ENCODE assay signal across 28 mouse cellular contexts in genomic region chr2:120312276-120312825, GRCm38 (mm10). TPM values are rescaled to one million over a fixed set of nuclear protein-coding genes. Genes with fewer than 3 reads are reported as not detected.
DNase-seq lines count a peak whose midpoint lies in the region; ATAC-seq and TF ChIP-seq lines count a peak whose summit lies in the region.
"Had no signal": no experiment of that assay in that cellular context is flagged by ENCODE, and none has a peak within 500 bp of the region (broad histone marks: within the 10 kb centered on the region; RNA-seq: fewer than 3 reads in every experiment).

No protein-coding gene starts in this region.

- no peak for ATAC-seq in liver, postnatal 0 days
- ATAC-seq: CD4-positive, CD25-positive, alpha-beta regulatory T cell, adult 4 months; forebrain, embryonic 15.5 days had no signal

- H3K4me1 ChIP-seq in liver, adult 2 months (ENCODE audit: control insufficient read depth, insufficient read depth, low read length) = no peaks in the 10 kb centered on the region
- no peaks in the 10 kb centered on the region for H3K4me1 ChIP-seq in liver, postnatal 0 days (ENCODE audit: insufficient read depth)
- H3K4me1 ChIP-seq: embryonic facial prominence, embryonic 15.5 days; forebrain, embryonic 15.5 days; heart, embryonic 15.5 days; hindbrain, embryonic 13.5 days had no signal

- 43% methylated on average over 7 of the region's 7 CpGs for WGBS in liver, adult 2 months
- WGBS in liver, postnatal 0 days (ENCODE audit: insufficient replicate concordance) = 87% methylated on average over 7 of the region's 7 CpGs

- TF ChIP-seq CTCF in liver, adult 2 months (IDR thresholded peaks at IDR 0.05; ENCODE audit: low read depth, low read length) = no peak
- no peak for TF ChIP-seq CTCF in liver, postnatal 0 days (IDR thresholded peaks at IDR 0.05; ENCODE audit: low read depth)
- TF ChIP-seq CTCF in layer of hippocampus, adult 2 months (conservative IDR thresholded peaks at IDR 0.05) = no peak

- no peak overlapping the region for H3K27ac ChIP-seq in liver, adult 2 months (replicated peaks; ENCODE audit: insufficient read depth, low read depth, low read length)
- no peak overlapping the region for H3K27ac ChIP-seq in liver, postnatal 0 days (ENCODE audit: low read depth)
- H3K27ac ChIP-seq in layer of hippocampus, adult 2 months = no peak overlapping the region
- H3K27ac ChIP-seq: embryonic facial prominence, embryonic 15.5 days; forebrain, embryonic 15.5 days; heart, embryonic 10.5 days; heart, embryonic 15.5 days; hindbrain, embryonic 13.5 days had no signal

- H3K9me3 ChIP-seq in liver, postnatal 0 days (ENCODE audit: low read length) = no peaks in the 10 kb centered on the region
- H3K9me3 ChIP-seq: embryonic facial prominence, embryonic 15.5 days; forebrain, embryonic 15.5 days; G1E; heart, embryonic 10.5 days; heart, embryonic 15.5 days; hindbrain, embryonic 13.5 days had no signal

- peaks cover 8% of the 10 kb centered on the region; the same call in 1 of the 2 replicates for H3K36me3 ChIP-seq in liver, adult 2 months (ENCODE audit: control insufficient read depth, insufficient read depth, low read length)
- H3K36me3 ChIP-seq in liver, postnatal 0 days (replicated peaks; ENCODE audit: insufficient read depth, low read length) = peaks cover 7% of the 10 kb centered on the region

- no peak for TF ChIP-seq EP300 in liver, postnatal 0 days (IDR thresholded peaks at IDR 0.05; ENCODE audit: low read depth)

- H3K9ac ChIP-seq in liver, adult 2 months (ENCODE audit: low read depth, low read length) = no peak overlapping the region
- H3K9ac ChIP-seq in liver, postnatal 0 days (replicated peaks) = no peak overlapping the region
- H3K9ac ChIP-seq: embryonic facial prominence, embryonic 15.5 days; forebrain, embryonic 15.5 days; heart, embryonic 15.5 days; hindbrain, embryonic 13.5 days had no signal

- no peaks in the 10 kb centered on the region for H3K79me2 ChIP-seq in liver, adult 2 months (ENCODE audit: control insufficient read depth, insufficient read depth, low read length)

- H3K4me3 ChIP-seq in liver, adult 2 months (ENCODE audit: insufficient read depth, low read depth, low read length) = no peak overlapping the region
- H3K4me3 ChIP-seq in liver, postnatal 0 days (ENCODE audit: low read depth, low read length) = no peak overlapping the region
- no peak overlapping the region for H3K4me3 ChIP-seq in layer of hippocampus, adult 2 months
- H3K4me3 ChIP-seq: embryonic facial prominence, embryonic 15.5 days; erythroblast, embryonic 14.5 days; forebrain, embryonic 15.5 days; heart, embryonic 10.5 days; heart, embryonic 15.5 days; hindbrain, embryonic 13.5 days had no signal

- DNase-seq in liver, adult 2 months (ENCODE audit: extremely low read depth, low read depth, low spot score) = peak; percentile 81
- no peak for DNase-seq in liver, postnatal 0 days
- DNase-seq in urinary bladder, postnatal 14 days (ENCODE audit: low spot score) = peak; percentile 18
- DNase-seq in urinary bladder, postnatal 10 days (ENCODE audit: low spot score) = no peak
- peak; percentile 62 for DNase-seq in lung, postnatal 36 days
- DNase-seq in urinary bladder, postnatal 36 days (ENCODE audit: low spot score in 2 of 2) = no peak
- no peak for DNase-seq in layer of hippocampus, adult 2 months (ENCODE audit: low spot score in 2 of 2)
- DNase-seq: adrenal gland, adult 8-10 months; adrenal gland, postnatal 36 days; B cell, adult 2 months; cerebellum, adult 2 months; cerebellum, postnatal 10 days; embryo, embryonic 11 days; gastrocnemius, postnatal 36 days; heart, adult 18-20 months; heart, postnatal 14 days had no signal

- no peak for TF ChIP-seq POLR2A in liver, adult 2 months (IDR thresholded peaks at IDR 0.05; ENCODE audit: extremely low read depth, insufficient read depth, low read length)

- H3K27me3 ChIP-seq in liver, adult 2 months (ENCODE audit: control insufficient read depth, insufficient read depth, low read length) = no peaks in the 10 kb centered on the region
- no peaks in the 10 kb centered on the region for H3K27me3 ChIP-seq in liver, postnatal 0 days (ENCODE audit: insufficient read depth, low read length)
- H3K27me3 ChIP-seq: embryonic facial prominence, embryonic 15.5 days; forebrain, embryonic 15.5 days; heart, embryonic 15.5 days; hindbrain, embryonic 13.5 days had no signal

- no peak overlapping the region for H3K4me2 ChIP-seq in liver, postnatal 0 days (ENCODE audit: low read depth, low read length)
- H3K4me2 ChIP-seq: embryonic facial prominence, embryonic 15.5 days; forebrain, embryonic 15.5 days; heart, embryonic 15.5 days; hindbrain, embryonic 13.5 days had no signal

RNA-seq across cellular contexts. Expression of gene Pla2g4f, which starts 1.6 kb away (rescaled TPM):
- 0.09 TPM in 1 of 2 replicates, not detected in the other for total RNA-seq in liver, adult 2 months (2014; rRNA removed)
- 0.05 and 0.15 TPM in 2 replicates for polyA plus RNA-seq in liver, adult 2 months (2012; rRNA removed)
- polyA plus RNA-seq in liver, postnatal 0 days (2015; fragmentation: Nextera tagmentation; extraction: Ambion mirVana) = not detected in 2 replicates
- total RNA-seq in layer of hippocampus, adult 2 months (2021) = not detected
- total RNA-seq: adrenal gland, adult 8-10 months; adrenal gland, postnatal 36 days; gastrocnemius, adult 8-10 months; gastrocnemius, postnatal 36 days; heart, postnatal 14 days; hematopoietic stem cell, adult 5-6 weeks had no signal
- polyA plus RNA-seq: embryonic facial prominence, embryonic 11.5 days; erythroblast, embryonic 14.5 days; forebrain, embryonic 11.5 days; forebrain, embryonic 15.5 days; hindbrain, embryonic 13.5 days had no signal

RNA-seq across cellular contexts. Expression of gene Pla2g4d, which starts 23.4 kb away (rescaled TPM):
- not detected in 2 replicates for total RNA-seq in liver, adult 2 months (2014; rRNA removed)
- polyA plus RNA-seq in liver, adult 2 months (2012; rRNA removed) = not detected in 2 replicates
- polyA plus RNA-seq in liver, postnatal 0 days (2015; fragmentation: Nextera tagmentation; extraction: Ambion mirVana) = not detected in 2 replicates
- not detected for total RNA-seq in layer of hippocampus, adult 2 months (2021)
- total RNA-seq: gastrocnemius, adult 8-10 months; gastrocnemius, postnatal 36 days; heart, adult 18-20 months; heart, postnatal 14 days; hematopoietic stem cell, adult 5-6 weeks had no signal
- polyA plus RNA-seq: CD4-positive, CD25-positive, alpha-beta regulatory T cell, adult 4 months; erythroblast, embryonic 14.5 days; forebrain, embryonic 15.5 days; G1E; heart, embryonic 10.5 days; hindbrain, embryonic 13.5 days had no signal

RNA-seq across cellular contexts. Expression of gene Vps39, which starts 40.6 kb away (rescaled TPM):
- 14.2 and 18.0 TPM in 2 replicates for total RNA-seq in liver, adult 2 months (2014; rRNA removed)
- 7.4 and 10.5 TPM in 2 replicates for polyA plus RNA-seq in liver, adult 2 months (2012; rRNA removed)
- 5.6 and 5.9 TPM in 2 replicates for polyA plus RNA-seq in liver, postnatal 0 days (2015; fragmentation: Nextera tagmentation; extraction: Ambion mirVana)
- total RNA-seq in layer of hippocampus, adult 2 months (2021) = 10 to 100 TPM; 69.0 to 80.5 TPM

Comparison
In these comparisons a context has a peak if more than half of its experiments do, and no peak if none do; other contexts are left out.
1. DNase-seq: peak in liver, adult 2 months (single experiment), urinary bladder, postnatal 14 days (single experiment) and lung, postnatal 36 days (single experiment); none in liver, postnatal 0 days (single experiment), urinary bladder, postnatal 10 days (single experiment), urinary bladder, postnatal 36 days (0 of 2) and layer of hippocampus, adult 2 months (0 of 2).